Mouse (Mus musculus) myocyte (in vitro differentiated cells): ENCODE measurements at regions not wholly inside any gene's neighbourhood (a gene's known extent, or its start where the extent isn't known, plus 50 kb on each side); places are given as distances from the start of the nearest gene placed in this dataset.

Experiments used
- H3K27me3 ChIP-seq: one replicate; pipeline ENCODE4 v1.6.1; 2011; ENCODE audit not compliant: control insufficient read depth, insufficient read depth, insufficient read length
- H3K36me3 ChIP-seq: one replicate; pipeline ENCODE4 v1.6.1; 2011; ENCODE audit not compliant: control insufficient read depth, insufficient read depth
- H3K4me2 ChIP-seq: one replicate; pipeline ENCODE4 v1.6.1; 2011; ENCODE audit warnings: low read depth, control low read depth
- H3K4me3 ChIP-seq: one replicate; pipeline ENCODE4 v1.5.1; 2011; ENCODE audit warnings: mild to moderate bottlenecking, control low read depth, moderate library complexity
- H3K79me2 ChIP-seq: one replicate; pipeline ENCODE4 v1.6.1; 2011; ENCODE audit not compliant: control insufficient read depth, insufficient read depth
- H3ac ChIP-seq: one replicate; pipeline ENCODE4 v1.6.1; 2011; ENCODE audit not compliant: control insufficient read depth, insufficient read length
- CEBPB ChIP-seq: IDR thresholded peaks from 2 replicates; pipeline ENCODE4 v1.6.1; 2011; ENCODE audit warnings: mild to moderate bottlenecking, moderate library complexity; ENCODE audit not compliant: poor library complexity, insufficient read depth, severe bottlenecking
- E2F4 ChIP-seq: IDR thresholded peaks from one replicate; pipeline ENCODE4 v1.6.1; 2011; ENCODE audit warnings: mild to moderate bottlenecking, control low read depth, moderate library complexity; ENCODE audit not compliant: insufficient read depth
- MAX ChIP-seq: IDR thresholded peaks from one replicate; pipeline ENCODE4 v1.6.1; 2011; ENCODE audit warnings: low read depth, mild to moderate bottlenecking, control low read depth
- MYOD1 ChIP-seq, 3 experiments: IDR thresholded peaks; one replicate each; pipeline ENCODE4 v1.6.1; 2011; ENCODE audit warnings: control low read depth in 2 of 3, low read depth in 2 of 3, mild to moderate bottlenecking in 2 of 3, moderate library complexity in 1 of 3; ENCODE audit not compliant: insufficient read length in 2 of 3, control insufficient read depth in 1 of 3
- MYOG ChIP-seq, 3 experiments: IDR thresholded peaks; one replicate each; pipeline ENCODE4 v1.6.1; 2011; ENCODE audit warnings: control low read depth in 2 of 3, low read depth in 2 of 3, mild to moderate bottlenecking in 2 of 3; ENCODE audit not compliant: insufficient read length in 2 of 3, control insufficient read depth in 1 of 3, insufficient read depth in 1 of 3
- POLR2A ChIP-seq: IDR thresholded peaks from one replicate; pipeline ENCODE4 v1.6.1; 2011; ENCODE audit warnings: low read depth, mild to moderate bottlenecking, control low read depth, moderate library complexity; ENCODE audit not compliant: insufficient read length
- POLR2AphosphoS2 ChIP-seq: IDR thresholded peaks from one replicate; pipeline ENCODE4 v1.6.1; 2011; ENCODE audit warnings: low read depth, control low read depth; ENCODE audit not compliant: insufficient read length
- REST ChIP-seq: IDR thresholded peaks from one replicate; pipeline ENCODE4 v1.6.1; 2011; ENCODE audit warnings: mild to moderate bottlenecking, control low read depth, moderate library complexity; ENCODE audit not compliant: insufficient read depth, insufficient read length
- SRF ChIP-seq: IDR thresholded peaks from one replicate; pipeline ENCODE4 v1.6.1; 2011; ENCODE audit warnings: low read depth; ENCODE audit not compliant: control insufficient read depth, insufficient read length
- TCF12 ChIP-seq: IDR thresholded peaks from one replicate; pipeline ENCODE4 v1.6.1; 2011; ENCODE audit warnings: mild to moderate bottlenecking, control low read depth; ENCODE audit not compliant: poor library complexity, insufficient read depth, severe bottlenecking
- TCF3 ChIP-seq: IDR thresholded peaks from one replicate; pipeline ENCODE4 v1.6.1; 2011; ENCODE audit warnings: low read depth, control low read depth; ENCODE audit not compliant: insufficient read length
- USF1 ChIP-seq: IDR thresholded peaks from one replicate; pipeline ENCODE4 v1.6.1; 2011; ENCODE audit warnings: low read depth, mild to moderate bottlenecking, control low read depth, moderate library complexity

- Histone ChIP-seq H3K4me3 (no peak overlapping the region), H3ac (no peak overlapping the region), H3K79me2 (no peaks in the 10 kb centered on the region), H3K27me3 (no peaks in the 10 kb centered on the region), H3K4me2 (no peak overlapping the region), H3K36me3 (no peaks in the 10 kb centered on the region)
- TF ChIP-seq MYOD1 (IDR thresholded peaks at IDR 0.05; ENCODE audit: control insufficient read depth in 1 of 3, insufficient read length in 2 of 3, low read depth in 2 of 3) (no peak), REST (no peak), MYOG (IDR thresholded peaks at IDR 0.05; ENCODE audit: control insufficient read depth in 1 of 3, insufficient read depth in 1 of 3, insufficient read length in 2 of 3, low read depth in 2 of 3) (no peak), MAX (no peak), E2F4 (no peak), CEBPB (no peak), SRF (no peak), USF1 (no peak), TCF3 (no peak), POLR2AphosphoS2 (no peak), POLR2A (no peak), TCF12 (no peak)
Observed at GRCm38 (mm10) chr16:79718230-79718629, 627.3 kb upstream of the Tmprss15 start.

DNA sequence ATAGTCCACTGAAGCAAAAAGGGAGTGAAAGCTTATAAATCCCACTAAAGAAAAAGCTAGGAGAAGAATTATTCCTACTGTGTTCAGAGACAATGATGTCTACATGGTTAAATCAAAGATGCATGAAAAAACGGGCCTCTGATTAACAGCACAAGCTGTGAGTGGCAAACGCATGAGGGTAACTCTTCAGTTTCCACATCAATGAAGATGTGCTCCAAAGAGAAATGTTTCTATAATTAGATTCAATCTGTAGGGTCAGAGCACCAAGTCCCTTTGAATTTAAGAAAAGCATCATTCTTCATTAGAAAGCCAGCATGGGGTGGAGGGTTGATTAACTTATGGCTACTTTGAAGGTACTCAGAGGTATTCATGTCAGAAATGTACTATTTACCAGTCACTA is 601.5 kb upstream of the Tmprss15 start:
- H3K27me3 ChIP-seq, result no peaks in the 10 kb centered on the region
- H3K4me2 ChIP-seq, result no peak overlapping the region
- TF ChIP-seq MYOD1 (IDR thresholded peaks at IDR 0.05; ENCODE audit: control insufficient read depth in 1 of 3, insufficient read length in 2 of 3, low read depth in 2 of 3), result no peak
- no peak for TF ChIP-seq USF1
- TF ChIP-seq REST, result no peak
- TF ChIP-seq CEBPB, result no peak
- no peak for TF ChIP-seq TCF12
- no peak for TF ChIP-seq TCF3
- no peak for TF ChIP-seq POLR2AphosphoS2
- no peak for TF ChIP-seq POLR2A
- TF ChIP-seq MAX, result no peak
- TF ChIP-seq MYOG (IDR thresholded peaks at IDR 0.05; ENCODE audit: control insufficient read depth in 1 of 3, insufficient read depth in 1 of 3, insufficient read length in 2 of 3, low read depth in 2 of 3), result no peak
- no peak for TF ChIP-seq SRF
- no peak for TF ChIP-seq E2F4
- no peak overlapping the region for H3ac ChIP-seq
- H3K36me3 ChIP-seq, result no peaks in the 10 kb centered on the region
- H3K79me2 ChIP-seq, result no peaks in the 10 kb centered on the region
- H3K4me3 ChIP-seq, result no peak overlapping the region

- Histone ChIP-seq H3K79me2 (no peaks in the 10 kb centered on the region), H3K36me3 (no peaks in the 10 kb centered on the region), H3K4me2 (no peak overlapping the region), H3K27me3 (no peaks in the 10 kb centered on the region), H3K4me3 (no peak overlapping the region), H3ac (no peak overlapping the region)
- no peak for TF ChIP-seq POLR2AphosphoS2
- TF ChIP-seq USF1, result no peak
- TF ChIP-seq TCF3, result no peak
- no peak for TF ChIP-seq REST
- no peak for TF ChIP-seq TCF12
- no peak for TF ChIP-seq MYOD1 (IDR thresholded peaks at IDR 0.05; ENCODE audit: control insufficient read depth in 1 of 3, insufficient read length in 2 of 3, low read depth in 2 of 3)
- no peak for TF ChIP-seq SRF
- TF ChIP-seq MYOG (IDR thresholded peaks at IDR 0.05; ENCODE audit: control insufficient read depth in 1 of 3, insufficient read depth in 1 of 3, insufficient read length in 2 of 3, low read depth in 2 of 3), result no peak
- TF ChIP-seq POLR2A, result no peak
- no peak for TF ChIP-seq CEBPB
- no peak for TF ChIP-seq MAX
Observed at GRCm38 (mm10) chr16:79651162-79651741, 560.4 kb upstream of the Tmprss15 start.

DNA sequence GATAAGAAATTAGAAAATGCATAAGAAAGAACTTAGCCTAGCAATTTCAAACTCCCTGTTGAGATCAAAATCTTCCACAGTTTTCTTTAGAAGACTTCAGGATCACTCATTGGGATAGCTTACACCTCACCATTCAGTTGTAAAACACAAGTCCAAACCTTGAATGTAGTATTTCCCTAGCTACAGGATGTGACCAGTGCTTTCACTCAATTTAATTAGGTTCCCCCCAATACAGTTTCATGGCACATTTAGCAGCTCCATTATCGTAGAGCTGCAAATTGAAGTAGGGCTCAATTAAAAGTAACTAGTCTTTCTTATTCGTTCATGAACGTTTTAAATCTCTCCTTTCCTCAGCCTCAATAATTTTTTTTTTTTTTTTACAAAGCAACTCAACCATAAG is 550.0 kb upstream of the Tmprss15 start:
- Histone ChIP-seq H3K36me3 (no peaks in the 10 kb centered on the region), H3ac (no peak overlapping the region), H3K4me3 (no peak overlapping the region), H3K79me2 (no peaks in the 10 kb centered on the region), H3K4me2 (no peak overlapping the region), H3K27me3 (no peaks in the 10 kb centered on the region)
- TF ChIP-seq REST (no peak), TCF3 (no peak), POLR2AphosphoS2 (no peak), USF1 (no peak)

DNA sequence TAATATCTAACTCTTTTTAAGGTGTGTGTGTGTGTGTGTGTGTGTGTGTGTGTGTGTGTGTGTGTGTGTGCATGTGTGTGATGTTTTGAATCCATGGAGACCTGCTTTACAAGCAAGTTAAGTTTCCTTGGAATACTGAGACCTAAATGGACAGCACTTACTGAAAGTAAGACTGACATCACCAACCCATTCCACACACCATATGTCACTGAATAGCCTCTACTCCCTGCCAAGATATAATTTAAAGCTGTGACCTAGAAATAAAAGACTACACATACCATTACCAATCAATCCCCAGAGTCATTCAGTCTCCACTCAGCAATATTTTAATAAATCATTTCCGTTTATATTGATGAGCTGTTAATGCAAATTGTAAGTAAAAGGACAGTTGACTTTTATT is 536.2 kb upstream of the Tmprss15 start:
- Histone ChIP-seq H3K4me3 (no peak overlapping the region), H3K27me3 (no peaks in the 10 kb centered on the region), H3ac (no peak overlapping the region), H3K79me2 (no peaks in the 10 kb centered on the region), H3K4me2 (no peak overlapping the region), H3K36me3 (no peaks in the 10 kb centered on the region)
- TF ChIP-seq CEBPB, result no peak
- TF ChIP-seq USF1, result no peak
- TF ChIP-seq POLR2AphosphoS2, result no peak
- TF ChIP-seq TCF12, result no peak
- TF ChIP-seq TCF3, result no peak
- no peak for TF ChIP-seq REST
